Mouse (Mus musculus): Measurements from ENCODE around the gene Mlana. TPM values are rescaled to one million over a fixed set of nuclear protein-coding genes. Genes with fewer than 3 reads are reported as not detected.

The Mlana gene
- not detected in 2 replicates for polyA plus RNA-seq (2012)

GRCm38 (mm10) chr19:29697245-29697874 lies at the start of gene Mlana:
Mlana (plus strand) TSS chr19:29697824.
- TF ChIP-seq GATA1 (IDR thresholded peaks at IDR 0.05; ENCODE audit: low read length): no peak

GRCm38 (mm10) chr19:29648550-29648914 lies 49.1 kb upstream of the Mlana start:
- TF ChIP-seq GATA1 (IDR thresholded peaks at IDR 0.05; ENCODE audit: low read length): no peak

DNA sequence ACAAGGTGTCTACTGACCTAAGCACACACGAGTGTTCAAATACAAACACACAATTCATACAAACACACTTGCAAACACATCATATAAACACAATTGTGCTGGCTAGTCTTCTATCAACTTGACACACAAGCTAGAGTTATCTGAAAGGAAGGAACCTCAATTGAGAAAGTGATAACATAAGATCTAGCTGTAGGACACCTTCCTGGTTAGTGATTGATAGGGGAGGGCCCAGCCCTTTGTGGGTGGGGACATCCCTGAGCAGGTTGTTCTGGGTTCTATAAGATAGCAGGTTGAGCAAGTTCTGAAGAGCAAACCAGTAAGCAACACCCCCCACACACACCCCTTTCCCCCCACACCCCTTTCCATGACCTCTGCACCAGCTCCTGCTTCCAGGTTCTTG lies 47.9 kb upstream of the Mlana start:
- no peak for TF ChIP-seq GATA1 (IDR thresholded peaks at IDR 0.05; ENCODE audit: low read length)

GRCm38 (mm10) chr19:29653768-29654265 lies 43.8 kb upstream of the Mlana start:
- TF ChIP-seq GATA1 (IDR thresholded peaks at IDR 0.05; ENCODE audit: low read length): no peak

GRCm38 (mm10) chr19:29655148-29655547 lies 42.5 kb upstream of the Mlana start:
- no peak for TF ChIP-seq GATA1 (IDR thresholded peaks at IDR 0.05; ENCODE audit: low read length)

GRCm38 (mm10) chr19:29656029-29656428 lies 41.6 kb upstream of the Mlana start:
- TF ChIP-seq GATA1 (IDR thresholded peaks at IDR 0.05; ENCODE audit: low read length): no peak

DNA sequence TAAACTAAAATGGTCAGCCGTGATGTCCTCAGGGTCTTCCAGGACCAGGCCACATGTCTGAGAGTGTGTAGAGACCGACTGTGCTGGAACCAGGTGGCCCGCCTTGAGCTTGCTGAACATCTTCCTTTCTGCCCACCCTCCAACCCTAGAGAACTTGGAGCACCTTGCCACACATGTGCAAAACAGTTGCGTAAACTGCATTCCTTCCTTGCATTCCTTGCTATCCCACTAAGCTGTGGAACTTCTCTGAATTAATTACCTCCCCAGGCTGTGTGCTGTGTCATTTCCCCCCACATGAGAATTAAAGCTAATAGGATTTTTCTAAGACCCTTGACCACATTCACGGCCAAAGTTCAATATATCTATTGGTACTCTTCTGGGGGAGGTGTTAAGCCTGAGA lies 41.0 kb upstream of the Mlana start:
- no peak for TF ChIP-seq GATA1 (IDR thresholded peaks at IDR 0.05; ENCODE audit: low read length)

- no peak for TF ChIP-seq GATA1 (IDR thresholded peaks at IDR 0.05; ENCODE audit: low read length)
Observed at GRCm38 (mm10) chr19:29657033-29657432, 40.6 kb upstream of the Mlana start.

DNA sequence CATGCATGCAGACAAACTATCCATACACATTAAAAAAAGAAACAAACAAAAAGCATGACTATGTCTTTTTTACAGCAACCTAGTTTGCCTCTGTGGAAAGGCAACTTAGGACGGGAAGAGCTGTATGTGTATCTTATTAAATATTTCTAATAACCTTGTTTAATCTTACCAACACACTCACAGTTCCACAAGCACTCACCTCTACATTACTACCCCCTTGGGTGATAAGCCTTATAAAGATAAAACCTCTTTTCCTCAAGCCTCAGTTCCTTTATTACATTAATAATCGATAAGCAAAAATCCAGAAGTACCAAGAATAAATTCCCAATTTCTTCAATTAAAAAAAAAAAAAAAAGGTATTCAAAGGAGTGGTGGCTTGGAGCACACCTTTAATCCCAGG lies 40.1 kb upstream of the Mlana start:
- TF ChIP-seq GATA1 (IDR thresholded peaks at IDR 0.05; ENCODE audit: low read length): no peak

DNA sequence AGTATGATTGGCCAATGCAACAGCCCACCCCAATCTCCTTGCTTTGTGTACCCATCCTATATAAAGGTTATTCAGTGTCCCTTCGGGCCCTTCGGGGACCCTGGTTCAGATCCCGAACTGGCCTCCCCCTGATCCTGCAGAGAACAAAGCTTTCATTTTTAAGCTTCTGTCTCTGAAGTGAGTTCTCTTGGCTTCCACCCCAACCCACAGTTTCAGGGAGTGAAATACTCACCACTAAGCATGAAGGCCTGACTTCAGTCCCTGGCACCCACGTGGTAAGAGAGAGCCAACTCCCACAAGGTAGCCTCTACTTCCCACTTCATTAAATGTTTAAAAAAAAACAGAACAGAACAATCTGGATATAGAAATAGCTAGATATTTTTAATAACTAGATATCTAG lies 38.8 kb upstream of the Mlana start:
- no peak for TF ChIP-seq GATA1 (IDR thresholded peaks at IDR 0.05; ENCODE audit: low read length)

DNA sequence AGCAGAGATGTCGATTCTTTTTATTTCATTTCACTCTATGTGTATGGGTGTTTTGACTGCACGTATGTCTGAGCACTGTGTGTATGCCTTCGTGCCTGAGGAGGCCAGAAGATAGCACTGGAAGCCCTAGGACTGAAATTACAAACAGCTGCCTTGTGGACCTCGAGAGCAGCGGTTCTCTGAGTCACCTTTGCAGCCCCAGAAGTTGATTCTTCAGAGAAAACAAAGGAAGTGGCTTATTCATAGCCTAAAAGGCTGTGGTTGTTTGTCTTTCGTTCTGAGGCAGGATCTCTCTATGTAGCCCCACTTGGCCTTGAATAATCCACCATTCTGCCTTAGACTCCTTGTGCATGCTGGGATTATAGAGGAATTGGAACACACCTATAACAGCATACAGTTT lies 37.9 kb upstream of the Mlana start:
- no peak for TF ChIP-seq GATA1 (IDR thresholded peaks at IDR 0.05; ENCODE audit: low read length)

GRCm38 (mm10) chr19:29660835-29661764 lies 36.5 kb upstream of the Mlana start:
- TF ChIP-seq GATA1 (IDR thresholded peaks at IDR 0.05; ENCODE audit: low read length): no peak

- TF ChIP-seq GATA1 (IDR thresholded peaks at IDR 0.05; ENCODE audit: low read length): no peak
Observed at GRCm38 (mm10) chr19:29661974-29662580, 35.5 kb upstream of the Mlana start.

DNA sequence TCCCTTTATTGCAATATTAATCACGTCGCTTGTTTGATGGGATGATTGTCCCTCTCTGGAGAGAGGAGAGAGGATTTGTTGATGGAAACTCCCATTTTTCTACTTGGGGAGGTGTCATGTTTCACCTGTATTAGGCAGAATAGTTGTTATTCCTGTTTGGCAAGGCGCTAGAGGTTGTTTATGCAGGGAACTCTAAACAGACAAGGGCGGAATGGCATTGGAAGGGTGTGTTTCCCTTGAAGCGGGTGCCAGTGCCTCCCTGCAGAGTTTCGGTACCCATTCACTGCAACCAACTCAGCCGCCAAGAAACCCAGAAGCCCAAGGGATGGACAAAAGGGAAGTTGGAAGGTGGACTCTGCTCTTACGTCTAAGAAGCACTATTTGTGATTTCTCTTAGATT lies 33.8 kb upstream of the Mlana start:
- no peak for TF ChIP-seq GATA1 (IDR thresholded peaks at IDR 0.05; ENCODE audit: low read length)

DNA sequence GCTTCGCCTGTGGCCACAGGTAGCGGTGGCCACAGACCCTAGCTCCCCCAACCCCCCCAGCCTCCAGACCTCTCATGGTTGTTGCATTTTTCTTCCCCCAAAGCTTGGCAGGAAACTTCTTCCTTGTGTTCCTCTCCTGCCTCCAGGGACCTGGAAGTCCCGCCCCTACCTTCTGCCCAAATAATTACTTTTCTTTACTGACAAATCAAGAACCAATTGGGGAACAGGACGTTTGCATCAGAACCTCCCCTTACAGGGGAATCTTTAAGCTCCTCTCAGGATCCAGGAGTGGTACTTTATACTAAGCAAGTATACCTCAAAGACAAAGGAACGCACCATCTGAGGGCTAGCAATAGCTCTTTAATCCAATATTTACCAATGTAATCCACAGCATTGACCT lies 32.7 kb upstream of the Mlana start:
- TF ChIP-seq GATA1 (IDR thresholded peaks at IDR 0.05; ENCODE audit: low read length): no peak

DNA sequence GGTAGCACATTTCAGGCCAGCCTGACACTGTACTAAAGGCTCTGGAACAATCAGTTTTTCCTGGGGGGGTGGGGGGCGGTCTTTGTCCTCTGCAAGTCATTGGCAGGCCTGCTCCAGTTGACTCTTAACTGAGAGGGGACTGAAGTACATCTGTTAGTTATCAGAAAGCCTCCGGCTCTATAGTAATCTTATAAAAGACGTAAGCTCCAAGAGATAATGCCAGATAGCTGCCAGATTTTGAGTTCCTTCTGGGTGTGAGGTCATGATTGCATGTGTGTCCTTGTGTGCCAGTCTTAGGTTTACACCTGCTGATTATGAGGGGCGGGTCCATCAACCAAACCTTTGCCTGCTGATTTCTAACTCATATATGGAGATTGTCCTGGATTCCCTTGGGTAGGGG lies 31.5 kb upstream of the Mlana start:
- TF ChIP-seq GATA1 (IDR thresholded peaks at IDR 0.05; ENCODE audit: low read length): no peak

Measured in G1E-ER4 (cell line).